Mouse (Mus musculus): ENCODE data around the gene Adm. TPM values are rescaled to one million over a fixed set of nuclear protein-coding genes. Genes with fewer than 3 reads are reported as not detected.
"Not testable (repeated sequence)": the region's sequence is repeated elsewhere in the genome, so short reads cannot be mapped to it uniquely, and the experiment has no call there.

Adm gene
- total RNA-seq, 4 experiments from 2014 or later, result 1.8 to 3.1 (median 2.5) TPM

DNA sequence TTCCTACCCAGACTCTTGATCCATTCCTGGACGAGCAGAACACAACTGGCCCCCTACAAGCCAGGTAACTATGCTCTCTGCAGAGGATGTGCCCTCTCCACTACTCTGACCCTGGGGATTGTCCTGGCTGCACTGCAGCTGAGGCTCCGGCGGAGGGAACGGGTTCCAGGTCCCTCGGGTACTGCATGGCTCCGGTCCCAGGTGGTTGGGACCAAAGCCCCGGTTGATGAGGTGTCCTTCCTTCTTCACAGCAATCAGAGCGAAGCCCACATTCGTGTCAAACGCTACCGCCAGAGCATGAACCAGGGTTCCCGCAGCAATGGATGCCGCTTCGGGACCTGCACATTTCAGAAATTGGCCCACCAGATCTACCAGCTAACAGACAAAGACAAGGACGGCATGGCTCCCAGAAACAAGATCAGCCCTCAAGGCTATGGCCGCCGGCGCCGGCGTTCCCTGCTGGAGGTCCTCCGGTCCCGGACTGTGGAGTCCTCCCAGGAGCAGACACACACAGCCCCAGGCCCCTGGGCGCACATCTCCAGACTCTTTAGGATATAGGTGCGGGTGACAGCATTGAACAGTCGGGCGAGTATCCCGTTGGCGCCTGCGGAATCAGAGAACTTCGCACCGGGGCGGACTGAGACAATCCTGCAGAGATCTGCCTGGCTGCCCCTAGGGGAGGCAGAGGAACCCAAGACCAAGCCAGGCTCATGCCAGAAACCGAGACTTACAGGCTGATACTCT is 1.3 kb downstream of the Adm start:
- no peak for DNase-seq (ENCODE audit: low spot score in 2 of 2)

DNA sequence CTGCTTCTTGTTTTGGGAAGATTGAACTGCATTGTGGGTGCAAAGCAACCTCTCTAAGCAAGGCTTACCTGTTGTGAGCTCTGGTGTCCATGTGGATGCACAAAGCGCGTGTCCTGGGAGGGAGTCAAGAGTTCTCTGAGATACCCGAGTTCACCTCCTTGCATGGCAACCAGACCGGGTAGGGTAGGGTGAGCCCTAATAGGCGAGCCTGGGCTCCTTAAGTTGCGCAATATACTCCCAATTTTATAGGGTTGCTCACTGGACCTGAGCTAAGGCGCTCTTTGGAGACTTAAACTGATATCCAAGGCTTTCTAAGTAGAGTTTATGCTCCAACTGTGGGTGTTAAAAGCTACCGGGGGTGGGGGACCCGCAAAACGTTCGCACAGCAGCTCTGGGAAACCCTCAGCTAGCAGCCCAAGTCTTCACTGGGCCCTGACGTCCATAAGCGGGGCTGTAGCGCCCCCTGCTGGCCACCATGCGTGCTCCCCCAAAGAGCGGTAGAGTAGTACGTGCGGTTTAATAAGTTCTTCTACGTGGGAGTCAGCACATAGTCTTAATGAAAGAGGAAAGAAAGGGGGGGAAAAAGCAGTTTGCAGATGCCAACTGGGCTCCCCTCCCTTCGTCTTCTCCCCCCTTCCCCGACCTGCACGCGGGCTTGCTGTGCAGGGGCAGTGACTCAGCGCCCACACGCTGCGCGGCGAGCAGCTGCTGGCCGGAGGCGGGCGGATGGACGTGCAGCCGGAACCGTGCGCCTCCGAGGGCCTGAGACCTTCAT is 2.6 kb downstream of the Adm start:
- DNase-seq (ENCODE audit: low spot score in 2 of 2), result peak; percentile 64 to 67

DNA sequence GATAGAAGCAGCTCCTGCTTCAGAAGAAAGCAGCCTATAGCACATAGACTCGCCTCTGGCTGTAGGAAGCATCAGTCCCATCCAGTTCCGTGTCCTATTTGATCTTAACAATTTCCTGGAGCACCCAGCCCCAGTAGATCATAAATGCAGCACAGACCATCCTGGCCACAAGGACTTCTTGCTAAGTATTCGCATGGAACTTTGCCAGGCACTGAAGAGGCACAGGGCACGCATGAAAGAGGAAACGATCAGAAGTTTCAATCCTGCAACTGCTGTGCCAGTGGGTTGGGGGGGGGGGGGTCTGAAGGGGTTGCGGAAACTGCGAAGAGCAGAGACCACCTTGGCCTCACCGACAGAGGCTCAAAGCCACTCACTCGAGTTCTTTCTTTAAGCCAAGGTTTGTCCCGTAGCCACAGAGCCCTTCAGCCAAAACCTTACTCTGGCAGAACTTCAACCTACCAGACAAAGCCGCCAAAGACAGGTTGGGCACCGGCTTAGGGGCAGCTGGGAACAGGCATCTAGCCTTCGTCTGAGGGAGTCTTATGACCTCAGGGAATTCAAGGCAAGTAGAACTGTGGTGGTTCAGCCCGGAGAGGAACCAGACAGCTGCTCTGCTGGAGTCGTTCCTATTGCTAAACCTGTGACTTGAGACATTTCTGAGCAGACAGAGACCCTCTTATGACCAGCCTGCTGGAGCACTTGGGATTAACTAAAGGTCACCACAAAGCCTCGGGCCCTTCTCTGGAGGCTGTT is 3.9 kb downstream of the Adm start:
- no peak for DNase-seq (ENCODE audit: low spot score in 2 of 2)

DNA sequence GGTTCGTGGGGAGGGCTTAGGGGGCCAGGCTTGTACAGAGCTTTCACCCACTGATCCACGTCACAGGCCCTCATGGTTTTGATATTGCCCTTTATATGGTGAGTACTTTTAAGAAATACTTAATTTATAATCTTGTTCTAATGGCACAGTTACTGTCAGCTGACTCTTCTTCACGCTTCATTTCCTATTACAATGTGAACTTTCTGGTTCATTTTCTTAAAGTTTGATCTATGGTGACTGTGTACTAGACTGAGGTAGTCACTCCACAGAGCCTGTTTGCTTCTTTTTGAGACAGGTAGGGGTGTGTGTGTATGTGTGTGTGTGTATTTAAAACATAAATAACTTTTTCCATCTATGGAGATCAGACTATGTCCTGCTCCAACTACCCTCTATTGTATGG is 8.5 kb downstream of the Adm start:
- no peak for DNase-seq (ENCODE audit: low spot score in 2 of 2)

DNA sequence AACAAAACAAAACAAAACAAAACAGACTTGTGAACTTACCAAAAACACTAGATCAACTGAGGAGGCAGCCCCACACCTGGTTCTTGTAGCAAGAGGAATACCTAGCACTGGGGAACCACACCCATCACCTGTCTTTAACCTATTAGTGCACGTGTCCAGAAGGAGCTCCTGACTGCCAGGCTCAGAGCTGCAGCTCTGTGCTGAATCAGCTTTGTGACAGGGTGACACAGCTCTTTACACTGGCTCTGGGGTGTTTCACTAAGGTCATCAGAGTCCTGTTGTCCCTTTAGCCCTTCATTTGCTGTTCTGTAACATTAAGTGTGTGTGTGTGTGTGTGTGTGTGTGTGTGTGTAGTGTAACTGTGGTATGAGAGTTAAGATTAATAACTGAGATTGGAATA is 9.1 kb downstream of the Adm start:
- DNase-seq (ENCODE audit: low spot score in 2 of 2), result no peak

DNA sequence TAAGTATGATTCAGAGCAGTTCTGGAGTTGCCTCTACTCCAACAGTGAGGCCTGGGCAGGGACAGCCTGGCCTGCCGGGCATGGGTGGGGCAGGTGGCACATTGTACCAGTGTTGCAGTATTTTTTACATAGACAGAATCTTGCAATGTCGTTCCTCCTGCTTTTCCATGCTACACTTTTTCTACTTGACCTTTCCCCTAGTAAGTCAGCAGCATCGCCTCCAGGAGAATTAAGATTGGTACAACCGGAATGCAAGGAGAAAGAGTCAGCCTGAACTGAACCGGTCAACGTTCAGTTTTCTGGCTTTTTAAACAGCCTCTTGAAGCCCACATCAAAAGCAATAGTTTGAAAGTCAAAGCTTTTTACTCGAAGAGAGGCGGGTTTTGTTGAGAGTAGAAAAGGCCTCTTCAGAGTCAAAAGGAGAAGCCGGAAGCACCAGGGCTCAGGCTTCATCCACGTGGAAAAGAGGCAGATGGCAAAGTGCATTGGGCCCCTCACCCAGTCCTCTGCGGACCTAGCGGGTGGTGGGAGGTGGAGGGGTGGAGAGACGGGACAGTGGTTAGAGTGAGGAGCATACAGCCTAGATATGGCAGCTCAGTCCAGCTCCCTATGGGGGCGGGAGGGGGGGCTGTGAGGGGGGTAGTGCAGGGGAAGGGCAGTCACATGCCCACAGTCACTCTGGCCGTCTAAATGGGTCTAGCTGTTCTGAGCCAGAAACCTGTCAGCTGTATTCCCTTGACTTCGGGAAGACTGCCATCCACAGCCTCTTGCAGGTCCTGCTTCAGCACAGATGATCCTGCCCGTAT is 11.0 kb downstream of the Adm start:
- no peak for DNase-seq (ENCODE audit: low spot score in 2 of 2)

DNA sequence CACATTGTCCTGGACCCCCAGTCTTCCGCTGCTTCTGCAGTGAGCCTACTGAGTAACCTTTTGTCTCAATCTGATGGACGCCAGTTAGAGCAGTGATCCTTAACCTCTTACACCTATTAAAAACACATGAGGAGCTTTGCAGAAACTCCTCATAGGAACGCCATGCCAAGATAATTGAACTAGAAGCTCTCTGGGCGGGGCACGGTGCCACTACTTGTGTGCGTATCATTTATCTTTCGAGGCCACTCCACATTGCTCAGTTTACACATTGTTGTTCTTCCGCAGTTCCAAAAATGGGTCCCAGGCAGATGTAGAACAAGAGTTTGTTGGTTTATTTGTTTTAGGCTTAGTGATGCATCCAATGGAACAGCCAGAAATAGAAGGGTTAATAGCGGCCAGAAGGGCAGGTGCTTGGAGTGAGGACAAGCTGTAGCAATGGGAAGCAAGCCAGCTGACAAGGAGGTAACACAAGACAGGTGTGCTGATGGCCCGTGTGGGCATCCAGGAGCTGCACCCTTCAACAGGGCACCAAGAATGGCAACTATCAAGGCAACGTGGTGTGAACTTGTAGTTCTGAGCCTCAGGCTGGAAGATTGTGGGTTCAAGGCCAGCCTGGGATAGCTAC is 11.9 kb downstream of the Adm start:
- DNase-seq (ENCODE audit: low spot score in 2 of 2), result no peak

DNA sequence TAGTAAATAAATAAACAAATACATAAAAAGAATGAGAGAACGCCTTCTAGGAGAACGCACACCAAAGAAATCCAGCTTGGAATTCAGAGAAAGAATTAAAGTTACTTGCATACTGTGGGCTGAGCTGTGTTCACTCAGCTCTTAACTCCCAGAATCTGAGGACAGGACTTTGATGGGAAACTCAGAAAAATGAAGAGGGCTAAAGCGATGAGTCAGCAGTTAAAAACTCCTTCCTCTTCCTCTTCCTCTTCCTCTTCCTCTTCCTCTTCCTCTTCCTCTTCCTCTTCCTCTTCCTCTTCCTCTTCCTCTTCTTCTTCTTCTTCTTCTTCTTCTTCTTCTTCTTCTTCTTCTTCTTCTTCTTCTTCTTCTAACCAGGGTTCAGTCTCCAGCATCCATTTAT is 12.5 kb downstream of the Adm start:
- not testable (repeated sequence) for DNase-seq (ENCODE audit: low spot score in 2 of 2)

DNA sequence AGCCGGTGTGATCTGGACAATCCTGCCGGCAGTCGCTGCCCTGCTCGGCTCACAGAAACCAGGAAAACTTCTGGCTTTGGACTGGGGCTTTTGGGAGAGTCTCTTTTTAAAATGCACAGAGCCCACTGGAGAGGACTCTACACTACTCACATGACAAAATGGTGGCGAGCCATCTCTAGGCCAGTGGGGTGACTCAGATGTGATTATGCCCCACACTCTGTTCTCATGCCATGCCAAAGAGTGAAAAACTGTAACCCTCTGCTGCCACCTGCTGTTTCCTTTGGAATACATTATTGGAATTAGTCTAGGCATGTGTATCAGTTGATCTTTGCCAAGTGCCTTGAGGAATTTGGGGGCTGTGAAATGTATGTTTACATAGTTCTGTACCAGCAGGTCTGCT is 17.9 kb downstream of the Adm start:
- no peak for DNase-seq (ENCODE audit: low spot score in 2 of 2)

DNA sequence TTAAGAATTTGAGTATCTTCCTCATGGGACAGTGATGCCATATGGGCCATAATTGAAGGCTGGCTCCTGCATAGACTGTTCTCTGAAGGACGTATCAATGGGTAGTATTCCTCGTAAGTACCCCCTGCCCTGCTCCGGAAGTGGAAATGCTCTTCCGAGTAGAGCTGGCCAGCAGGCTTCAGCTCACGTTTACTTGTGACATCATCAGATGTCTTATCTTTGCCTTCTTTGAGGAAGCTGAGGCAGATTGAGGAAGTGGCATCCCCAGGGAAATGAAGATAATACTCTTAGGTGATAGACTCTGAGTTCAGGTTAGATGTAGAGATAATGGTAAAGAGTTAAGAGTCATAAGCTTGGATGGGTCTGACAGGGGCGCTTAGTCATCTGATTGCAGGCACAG is 18.4 kb downstream of the Adm start:
- DNase-seq (ENCODE audit: low spot score in 2 of 2), result no peak

DNA sequence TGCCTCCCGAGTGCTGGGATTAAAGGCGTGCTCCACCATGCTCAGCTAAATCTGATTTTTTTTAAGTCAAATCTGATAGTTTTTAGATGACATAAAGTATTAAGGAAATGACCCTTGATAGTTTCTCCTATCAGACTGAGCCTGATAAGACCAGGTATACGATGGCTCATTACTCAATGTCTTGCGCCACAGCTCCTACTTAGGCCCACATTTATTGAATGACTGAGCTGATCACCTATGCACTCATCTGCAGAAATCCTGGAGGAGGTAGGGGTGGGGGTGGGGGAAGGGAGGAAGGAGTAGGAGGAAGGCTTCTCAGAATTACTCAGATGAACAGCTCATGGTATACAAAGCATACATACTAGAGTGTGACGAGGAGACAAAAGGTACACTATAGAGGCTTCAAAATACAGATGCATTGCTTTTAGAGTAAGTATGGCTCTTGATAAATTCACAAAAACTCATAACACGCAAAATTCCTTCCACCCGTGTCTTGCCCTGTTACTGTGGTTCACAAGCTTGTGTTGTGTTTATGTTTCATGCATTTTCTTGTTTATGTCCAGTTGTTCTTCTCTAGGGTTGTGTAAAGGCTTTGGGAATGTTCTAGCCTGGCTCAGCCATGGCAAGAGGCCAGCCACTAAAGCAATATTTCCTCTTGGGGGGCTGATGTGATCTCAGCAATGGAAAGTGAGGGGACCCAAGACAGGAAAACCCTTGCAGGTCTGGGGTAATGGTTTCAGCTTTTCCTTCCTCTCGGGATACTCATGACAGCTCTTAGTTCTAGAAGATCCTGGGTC is 19.3 kb downstream of the Adm start:
- DNase-seq (ENCODE audit: low spot score in 2 of 2), result no peak

DNA sequence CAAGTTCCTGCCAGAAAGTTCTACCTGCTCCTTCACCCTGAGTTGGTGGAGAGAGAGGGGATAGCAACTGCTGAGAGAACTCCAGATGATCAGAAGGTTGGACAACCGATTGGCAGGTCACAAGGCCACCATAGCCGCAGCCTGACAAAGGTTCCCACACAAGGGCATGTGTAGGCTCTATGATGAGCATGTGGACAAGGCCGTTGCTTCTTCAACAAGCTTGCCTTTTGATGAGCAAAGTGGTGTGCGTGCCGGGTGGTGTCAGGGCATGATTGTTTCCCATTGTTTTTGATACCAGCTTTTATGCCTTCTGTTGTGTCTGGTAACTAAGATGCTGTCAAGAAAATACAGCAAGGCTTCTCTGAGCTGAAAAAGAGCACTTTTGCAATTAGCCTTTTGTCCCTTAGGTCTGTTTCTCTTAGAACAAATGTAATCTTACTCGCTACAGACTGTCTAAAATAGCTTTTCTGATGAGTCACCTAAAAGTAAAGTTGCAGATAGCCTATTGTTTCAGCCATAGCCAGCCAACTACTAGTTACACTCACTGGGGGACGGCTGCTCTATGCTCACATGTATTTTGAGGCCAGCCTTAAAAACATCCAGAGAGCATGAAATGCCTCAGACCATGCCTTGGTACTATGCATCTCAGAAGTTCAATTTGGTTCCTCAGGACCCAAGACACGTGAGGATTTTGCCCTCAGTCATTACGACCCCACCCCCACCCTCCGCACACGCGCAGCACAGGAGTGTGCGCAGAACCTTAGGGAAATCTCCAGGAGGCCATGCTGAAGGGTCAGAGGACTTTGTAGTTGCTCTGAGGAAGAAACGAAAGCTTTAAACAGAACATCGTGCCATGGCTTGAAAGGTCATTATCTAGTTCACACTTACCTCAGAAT is 20.3 kb downstream of the Adm start:
- no peak for DNase-seq (ENCODE audit: low spot score in 2 of 2)

DNA sequence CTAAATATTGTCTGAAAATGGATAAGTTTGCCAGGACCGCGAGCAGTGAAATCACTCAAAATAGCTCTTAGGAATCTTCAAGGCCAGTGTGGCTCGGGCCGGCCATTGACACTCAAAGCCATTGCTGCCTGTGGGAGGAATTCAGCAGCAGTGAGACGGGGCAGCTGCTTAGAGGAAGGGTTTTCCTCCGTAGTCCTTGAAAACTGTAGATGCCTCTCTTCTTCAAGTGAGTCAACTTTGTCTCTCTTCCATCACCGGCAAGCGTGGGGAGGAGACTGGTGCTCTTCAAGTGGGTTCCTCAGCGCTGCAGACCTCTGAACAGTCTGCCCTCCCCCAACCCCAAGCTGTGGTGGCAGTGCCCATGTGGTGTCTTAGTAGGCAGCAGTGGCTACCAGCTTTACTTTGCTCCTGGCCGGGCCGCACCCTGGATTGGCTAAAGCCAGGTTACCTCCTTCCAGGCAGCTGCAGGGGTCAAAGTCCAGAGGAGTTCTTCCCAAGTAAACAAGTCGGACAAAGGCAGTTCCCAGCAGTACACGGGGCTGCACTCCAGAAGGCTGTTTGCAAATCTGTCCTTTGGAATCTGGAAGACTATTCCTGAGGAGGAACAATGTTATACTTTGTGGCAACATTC is 21.1 kb downstream of the Adm start:
- DNase-seq (ENCODE audit: low spot score in 2 of 2), result no peak

DNA sequence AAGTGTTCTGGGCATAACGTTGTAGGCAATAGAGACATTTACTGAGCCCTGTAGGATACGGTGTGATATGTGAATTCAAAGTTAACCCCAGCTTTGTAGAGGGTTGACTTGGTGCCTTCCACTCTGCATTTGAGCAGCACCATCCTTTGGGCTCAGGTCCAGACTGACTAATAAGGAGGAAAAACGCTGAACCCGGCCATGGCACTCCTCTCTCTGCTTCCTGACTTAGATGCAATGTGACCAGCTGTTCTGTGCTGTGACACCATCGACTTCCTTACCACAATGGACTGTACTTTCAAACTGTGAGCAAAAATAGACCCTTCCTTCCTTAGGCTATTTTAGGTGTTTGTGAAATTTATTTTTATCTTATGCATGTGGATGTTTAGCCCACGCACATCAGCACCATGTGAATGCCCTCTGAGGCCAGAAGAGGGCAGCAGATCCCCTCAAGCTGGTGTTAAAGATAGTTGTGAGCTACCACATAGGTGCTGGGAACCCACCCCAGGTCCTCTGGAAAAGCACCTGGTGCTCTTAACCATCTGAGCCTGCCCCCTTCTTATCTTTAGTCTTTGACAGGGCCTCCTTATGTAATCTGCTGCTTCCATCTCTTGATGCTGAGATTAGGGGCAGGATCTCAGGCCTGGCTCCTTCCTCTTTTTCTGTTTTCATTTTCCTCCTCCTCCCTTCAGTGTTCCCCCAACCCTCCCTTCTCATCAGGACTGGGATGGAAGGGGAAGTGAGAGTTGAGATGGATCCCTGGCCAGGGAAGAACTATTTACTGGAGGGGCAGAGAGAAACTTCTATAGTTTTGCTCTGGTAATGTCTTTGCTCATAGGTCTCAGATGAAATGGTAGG is 21.9 kb downstream of the Adm start:
- DNase-seq (ENCODE audit: low spot score in 2 of 2), result no peak

DNA sequence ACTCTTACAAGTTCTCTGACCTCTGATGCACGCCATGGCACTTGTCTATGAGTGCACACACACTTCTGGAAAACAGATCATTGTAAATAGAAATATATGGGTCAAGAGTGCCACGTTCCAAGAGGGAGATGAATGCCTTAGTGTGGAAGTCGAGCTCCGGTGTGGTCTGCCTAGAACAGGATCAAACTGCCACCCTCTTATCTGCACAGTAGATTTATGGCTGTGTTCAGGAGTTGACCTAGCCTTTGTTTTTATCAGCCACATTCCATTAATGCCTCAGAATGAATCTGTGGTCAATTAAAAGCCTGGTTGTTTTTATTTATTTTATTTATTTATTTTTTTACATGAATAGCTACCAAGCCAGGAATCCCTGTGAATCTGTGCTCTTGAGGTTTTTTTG is 23.0 kb downstream of the Adm start:
- DNase-seq (ENCODE audit: low spot score in 2 of 2), result no peak

DNA sequence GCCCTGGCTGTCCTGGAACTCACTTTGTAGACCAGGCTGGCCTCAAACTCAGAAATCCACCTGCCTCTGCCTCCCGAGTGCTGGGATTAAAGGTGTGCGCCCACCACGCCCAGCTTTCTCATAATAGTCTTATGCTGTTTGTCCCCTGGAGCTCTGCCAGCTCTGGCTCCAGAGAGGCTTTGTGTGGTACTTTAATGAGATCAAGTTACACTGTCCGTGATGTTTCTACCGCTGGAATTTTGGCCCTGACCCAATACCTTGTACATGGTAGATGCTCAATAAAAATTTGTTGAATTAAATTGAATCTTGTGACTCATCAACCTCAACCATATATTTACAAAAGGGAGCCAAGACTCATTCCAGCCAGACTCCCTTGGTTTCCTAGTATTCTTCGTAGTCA is 23.6 kb downstream of the Adm start:
- no peak for DNase-seq (ENCODE audit: low spot score in 2 of 2)

DNA sequence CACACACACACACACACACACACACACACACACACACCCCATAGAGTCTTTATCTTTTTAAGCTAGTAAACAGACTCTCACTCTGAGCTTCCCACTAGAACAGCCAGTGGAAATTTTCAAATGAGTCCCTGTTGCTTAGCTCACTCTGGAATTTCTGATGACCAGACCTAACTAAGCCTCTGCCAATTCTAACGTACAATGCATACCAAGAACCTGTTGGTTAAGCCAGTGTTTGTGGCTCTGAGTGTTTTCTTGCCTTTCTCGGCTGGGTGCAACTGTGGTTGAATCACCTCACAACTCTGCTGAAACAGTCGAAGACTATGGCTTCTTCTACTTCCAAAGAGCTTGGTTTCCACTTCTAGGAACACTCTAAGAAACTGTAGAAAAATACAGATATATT is 27.8 kb downstream of the Adm start:
- DNase-seq (ENCODE audit: low spot score in 2 of 2), result no peak

DNA sequence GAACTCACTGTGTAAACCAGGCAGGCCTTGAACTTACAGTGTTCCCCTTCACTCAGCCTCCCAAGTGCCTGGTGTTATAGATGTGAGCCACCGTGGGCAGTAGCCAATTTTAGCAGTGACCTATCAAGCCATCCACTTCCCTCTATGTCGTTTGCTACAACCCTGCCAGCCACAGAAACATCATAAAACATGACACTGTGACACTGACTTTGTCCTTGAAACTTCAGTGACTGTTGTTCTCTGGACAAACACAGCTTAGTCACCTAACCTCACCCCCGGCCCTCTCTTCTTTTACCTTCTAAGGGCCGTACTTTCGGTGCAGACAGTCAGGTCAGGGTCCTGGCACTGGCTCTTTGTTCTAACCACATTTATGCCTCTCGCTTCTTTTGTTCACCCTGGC is 28.5 kb downstream of the Adm start:
- DNase-seq (ENCODE audit: low spot score in 2 of 2), result no peak
